Mouse (Mus musculus) spleen, adult 2 months (tissue): ENCODE measurements around the gene Klf11.

Source experiments
- CTCF ChIP-seq: fragments of 200-500 bp; IDR thresholded peaks from 2 replicates; pipeline ENCODE4 v1.5.1; 2011; ENCODE audit warnings: mild to moderate bottlenecking, inconsistent platforms; ENCODE audit not compliant: insufficient read depth, insufficient read length, insufficient replicate concordance; ENCODE audit errors: extremely low read depth
- POLR2A ChIP-seq: fragments of 200-500 bp; IDR thresholded peaks from 2 replicates; pipeline ENCODE4 v1.6.1; 2011; ENCODE audit warnings: low read depth, low read length, inconsistent platforms

GRCm38 (mm10) chr12:24706764-24707479 is 55.8 kb downstream of the Klf11 start:
- no peak for TF ChIP-seq CTCF
- no peak for TF ChIP-seq POLR2A
